Mouse (Mus musculus) E14TG2a.4 (cell line): ENCODE data around the gene Nfkbib.

Experiments used
- CTCF ChIP-seq: conservative IDR thresholded peaks from 2 replicates; pipeline ENCODE4 v1.5.1; 2014; ENCODE audit warnings: low read length
- POU5F1 ChIP-seq: IDR thresholded peaks from 2 replicates; pipeline ENCODE4 v1.6.1; 2014; ENCODE audit warnings: low read length, borderline replicate concordance

DNA sequence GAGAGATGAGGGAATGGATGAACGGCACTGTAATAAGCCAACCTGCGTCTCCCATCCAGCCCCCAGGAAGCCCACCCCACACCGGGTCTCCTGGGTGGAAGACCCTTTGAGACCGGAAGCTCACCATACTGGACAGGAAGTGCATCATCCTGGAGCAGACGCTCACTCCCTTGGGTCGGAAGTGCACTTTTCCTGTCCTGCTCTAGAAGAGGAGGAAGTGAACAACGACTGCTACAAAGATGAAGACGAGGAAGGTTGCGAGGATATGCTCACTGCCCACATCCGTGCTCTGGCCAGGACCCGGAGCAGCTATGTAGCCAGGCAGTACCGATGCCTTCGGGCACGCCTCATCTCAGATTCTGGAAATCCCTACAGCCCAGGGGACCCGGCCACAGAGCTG is 28.5 kb upstream of the Nfkbib start:
- TF ChIP-seq CTCF (no peak), POU5F1 (no peak)
